Mouse (Mus musculus) hindbrain, embryonic 16.5 days (tissue): ENCODE results near the gene Rpl22l1. TPM values are rescaled to one million over a fixed set of nuclear protein-coding genes. Genes with fewer than 3 reads are reported as not detected.
"Not testable (repeated sequence)": the region's sequence is repeated elsewhere in the genome, so short reads cannot be mapped to it uniquely, and the experiment has no call there.

Experiments used
- ATAC-seq: fragments of 200-750 bp; cut with Nextera tagmentation; 2 replicates; pipeline ENCODE4 v1.8.0; 2017; ENCODE audit warnings: moderate TSS enrichment, moderate library complexity
- H3K27ac ChIP-seq: fragments of 300-500 bp; sonication (generic); 2 replicates; pipeline ENCODE4 v1.5.1; 2014; ENCODE audit warnings: low read depth, mild to moderate bottlenecking, control low read depth, low read length, moderate library complexity
- H3K27me3 ChIP-seq: fragments of 300-500 bp; sonication (generic); replicated peaks from 2 replicates; pipeline ENCODE4 v1.6.1; 2014; ENCODE audit warnings: low read length; ENCODE audit not compliant: control insufficient read depth, insufficient read depth
- H3K36me3 ChIP-seq: fragments of 300-500 bp; sonication (generic); 2 replicates; pipeline ENCODE4 v1.6.1; 2014; ENCODE audit warnings: mild to moderate bottlenecking, low read length, moderate library complexity, mixed read lengths; ENCODE audit not compliant: control insufficient read depth, insufficient read depth
- H3K4me1 ChIP-seq: fragments of 300-500 bp; sonication (generic); 2 replicates; pipeline ENCODE4 v1.6.1; 2014; ENCODE audit warnings: low read depth, low read length; ENCODE audit not compliant: control insufficient read depth, insufficient read depth
- H3K4me2 ChIP-seq: fragments of 300-500 bp; sonication (generic); 2 replicates; pipeline ENCODE4 v1.6.1; 2014; ENCODE audit warnings: mild to moderate bottlenecking, low read length, control low read depth, moderate library complexity
- H3K4me3 ChIP-seq: fragments of 300-500 bp; sonication (generic); 2 replicates; pipeline ENCODE4 v1.5.1; 2014; ENCODE audit warnings: mild to moderate bottlenecking, low read length, control low read depth, moderate library complexity
- H3K9ac ChIP-seq: fragments of 300-500 bp; sonication (generic); 2 replicates; pipeline ENCODE4 v1.6.1; 2014; ENCODE audit warnings: low read depth, mild to moderate bottlenecking, control low read depth, low read length, moderate library complexity
- H3K9me3 ChIP-seq: fragments of 300-500 bp; sonication (generic); 2 replicates; pipeline ENCODE4 v1.6.1; 2014; ENCODE audit warnings: mild to moderate bottlenecking, low read length, moderate library complexity; ENCODE audit not compliant: control insufficient read depth
- WGBS: fragments of 180-500 bp; shearing (Covaris S2); extraction: QIAGEN DNeasy Blood & Tissue Kit; methylation state at CpG from one replicate; pipeline ENCODE4 v1.1.7; 2014; 5-methylcytosine and 5-hydroxymethylcytosine counted together
- polyA plus RNA-seq: library from polyadenylated mRNA; unstranded; fragments of >200 nt; fragmentation: Nextera tagmentation; extraction: Ambion mirVana; gene quantifications from 2 replicates; pipeline ENCODE4 v1.2.1, GENCODE M21; 2015

Gene Rpl22l1
- polyA plus RNA-seq, result 188 and 219 TPM in 2 replicates

DNA sequence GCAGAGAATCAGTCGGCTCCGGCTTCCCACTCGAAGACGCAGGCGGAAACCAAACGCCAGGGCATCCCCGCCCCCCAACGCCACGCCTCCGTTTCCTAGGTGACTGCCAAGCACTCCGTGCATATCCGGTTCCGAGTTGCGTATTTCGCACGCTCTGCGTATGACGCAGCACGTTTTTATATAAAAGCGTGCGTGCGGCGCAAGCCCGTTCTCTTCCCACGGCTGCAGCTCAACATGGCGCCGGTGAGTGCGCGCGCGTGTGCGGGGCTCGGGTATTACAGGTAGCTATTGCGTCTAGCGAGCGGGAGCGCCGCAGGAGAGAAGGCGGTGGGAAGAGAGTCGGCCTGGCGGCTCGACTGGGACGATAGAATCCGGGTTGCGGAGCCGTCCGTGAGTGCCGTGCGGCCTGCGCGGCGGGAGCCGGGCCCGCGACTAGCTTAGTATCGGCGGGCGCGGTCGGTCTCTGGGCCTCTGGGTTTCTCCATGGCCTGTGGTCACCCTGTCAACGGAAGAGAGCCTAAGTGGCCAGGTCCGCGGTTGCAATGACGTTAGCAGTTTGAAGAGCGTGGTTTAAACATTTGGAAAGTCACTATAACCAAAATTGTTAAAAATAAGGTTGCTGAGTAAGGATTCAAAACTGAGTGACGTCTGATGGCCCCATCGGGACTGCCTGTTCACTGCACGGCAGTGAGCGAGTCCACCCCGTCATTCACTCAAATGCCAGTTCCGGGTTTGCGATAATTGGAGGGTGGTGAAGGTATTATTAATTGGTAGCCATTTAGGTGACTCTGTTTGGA, at the start of gene Rpl22l1:
Gene Rpl22l1 (plus strand): TSS at position 136 of the 797 bp plus-strand sequence.
- no peaks in the 10 kb centered on the region for H3K9me3 ChIP-seq
- peak; percentile 100 for ATAC-seq
- peak within 1 kb of the TSS; percentile 56 for H3K4me3 ChIP-seq
- under 1% methylated on average over 72 of the region's 72 CpGs for WGBS
- H3K4me1 ChIP-seq, result peaks cover 11% of the 10 kb centered on the region
- H3K36me3 ChIP-seq, result 0 out of 2 replicates have a peak, but pooled peaks cover 3% of the 10 kb centered on the region
- peak within 1 kb of the TSS; percentile 78 for H3K27ac ChIP-seq
- peak within 1 kb of the TSS; percentile 78 for H3K4me2 ChIP-seq
- H3K9ac ChIP-seq, result peak within 1 kb of the TSS; percentile 80
- no peaks in the 10 kb centered on the region for H3K27me3 ChIP-seq

DNA sequence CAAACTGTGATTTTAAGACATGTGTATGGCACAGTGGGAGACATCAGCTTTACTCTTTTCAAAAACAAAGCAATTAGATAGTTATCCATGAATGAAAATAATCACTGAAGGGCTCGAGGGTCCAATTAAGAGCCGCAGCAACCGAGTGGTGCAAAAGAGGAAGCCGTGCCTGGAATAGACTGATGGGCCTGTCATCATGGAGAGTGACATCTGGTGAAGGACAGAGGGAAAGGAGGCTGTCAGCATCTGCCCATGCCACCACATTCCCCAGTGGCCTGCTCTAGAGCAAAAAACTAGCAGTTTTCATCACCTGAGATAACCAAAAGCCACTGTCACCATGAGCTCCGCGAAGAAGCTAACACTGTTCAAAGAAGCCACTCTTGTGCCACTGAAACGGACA, 49.8 kb upstream of the Rpl22l1 start:
- Histone ChIP-seq H3K4me1 (no peaks in the 10 kb centered on the region), H3K9me3 (no peaks in the 10 kb centered on the region), H3K9ac (no peak overlapping the region), H3K27ac (no peak overlapping the region), H3K27me3 (no peaks in the 10 kb centered on the region), H3K36me3 (no peaks in the 10 kb centered on the region), H3K4me2 (no peak overlapping the region), H3K4me3 (no peak overlapping the region)
- 55% methylated on average over 7 of the region's 7 CpGs for WGBS
- no peak for ATAC-seq

DNA sequence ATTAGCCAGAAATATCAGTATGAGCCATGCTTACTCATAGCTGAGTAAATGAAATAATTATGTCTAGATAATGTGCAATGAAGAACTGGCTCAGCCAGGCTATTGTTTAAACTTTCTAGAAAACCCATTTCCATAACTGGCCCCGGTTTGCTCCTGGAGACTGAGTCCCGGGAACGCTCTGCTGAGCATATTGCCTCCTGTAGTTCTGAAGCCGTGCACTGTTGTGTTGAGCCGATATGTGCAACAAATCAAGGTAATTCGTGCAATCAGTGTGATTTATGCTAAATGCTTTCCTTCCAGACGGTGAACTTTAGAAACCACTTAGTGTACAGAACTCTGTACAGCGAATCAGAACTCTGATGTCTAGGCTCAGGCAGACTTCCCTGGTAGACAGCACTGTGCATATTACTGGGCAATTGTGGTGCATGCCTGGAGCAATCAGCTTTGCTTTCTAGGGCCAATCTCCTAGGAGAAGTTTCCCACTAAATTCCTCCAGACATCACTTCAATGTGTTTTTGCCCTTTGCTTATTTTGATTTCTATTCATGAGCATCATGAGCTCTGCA, 43.9 kb upstream of the Rpl22l1 start:
- ATAC-seq, result no peak; the same call in 1 of the 2 replicates
- no peaks in the 10 kb centered on the region for H3K27me3 ChIP-seq
- no peaks in the 10 kb centered on the region for H3K9me3 ChIP-seq
- no peak overlapping the region for H3K27ac ChIP-seq
- H3K4me3 ChIP-seq, result no peak overlapping the region
- H3K4me2 ChIP-seq, result no peak overlapping the region
- no peaks in the 10 kb centered on the region for H3K36me3 ChIP-seq
- H3K4me1 ChIP-seq, result no peaks in the 10 kb centered on the region
- H3K9ac ChIP-seq, result no peak overlapping the region
- 58% methylated on average over 8 of the region's 8 CpGs for WGBS

DNA sequence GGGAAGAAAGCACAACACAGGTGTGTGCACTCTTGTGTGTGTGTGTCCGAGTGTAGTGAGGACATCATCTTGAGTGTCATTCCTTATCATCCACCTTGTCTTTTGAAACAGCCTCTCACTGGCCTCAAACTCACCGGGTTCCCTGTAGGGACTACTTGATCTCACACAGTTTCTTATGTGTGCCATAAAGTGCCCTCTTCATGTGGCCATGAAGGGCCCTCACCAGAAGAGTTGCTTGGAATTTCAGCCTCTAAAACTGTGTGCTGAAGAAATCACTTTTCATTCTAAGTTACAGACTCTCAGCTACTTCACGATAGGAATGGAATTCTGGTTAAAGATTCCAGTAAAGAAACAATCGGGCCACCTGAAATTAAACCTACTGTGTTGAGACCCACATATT, 38.3 kb upstream of the Rpl22l1 start:
- H3K9me3 ChIP-seq, result no peaks in the 10 kb centered on the region
- 91% methylated on average over 4 of the region's 4 CpGs for WGBS
- no peak overlapping the region for H3K4me2 ChIP-seq
- H3K36me3 ChIP-seq, result no peaks in the 10 kb centered on the region
- H3K4me3 ChIP-seq, result no peak overlapping the region
- no peak overlapping the region for H3K9ac ChIP-seq
- no peaks in the 10 kb centered on the region for H3K4me1 ChIP-seq
- no peak for ATAC-seq
- H3K27ac ChIP-seq, result no peak overlapping the region
- H3K27me3 ChIP-seq, result no peaks in the 10 kb centered on the region

DNA sequence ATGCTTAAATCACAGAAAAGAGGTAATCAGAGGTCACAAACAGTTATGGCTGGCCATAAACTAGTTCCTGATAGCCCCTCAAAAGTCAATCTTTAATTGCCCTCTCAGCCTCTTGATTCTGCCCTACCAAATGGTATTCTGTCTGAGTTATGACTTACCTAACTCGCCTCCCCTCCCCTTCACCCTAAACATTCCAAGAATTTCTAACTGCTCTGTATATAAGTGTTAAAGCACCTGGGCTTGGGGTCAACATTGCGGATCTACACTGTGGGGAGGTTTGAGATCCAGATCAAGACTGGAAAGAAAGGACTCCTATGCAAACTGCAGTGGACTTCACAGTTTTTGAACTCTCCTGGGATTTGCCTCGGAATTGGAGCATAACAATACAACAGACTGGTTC, 37.0 kb upstream of the Rpl22l1 start:
- no peak for ATAC-seq
- no peaks in the 10 kb centered on the region for H3K9me3 ChIP-seq
- no peaks in the 10 kb centered on the region for H3K36me3 ChIP-seq
- no peak overlapping the region for H3K27ac ChIP-seq
- 89% methylated on average over 3 of the region's 3 CpGs for WGBS
- no peak overlapping the region for H3K4me2 ChIP-seq
- H3K4me3 ChIP-seq, result no peak overlapping the region
- H3K9ac ChIP-seq, result no peak overlapping the region
- no peaks in the 10 kb centered on the region for H3K4me1 ChIP-seq
- no peaks in the 10 kb centered on the region for H3K27me3 ChIP-seq

DNA sequence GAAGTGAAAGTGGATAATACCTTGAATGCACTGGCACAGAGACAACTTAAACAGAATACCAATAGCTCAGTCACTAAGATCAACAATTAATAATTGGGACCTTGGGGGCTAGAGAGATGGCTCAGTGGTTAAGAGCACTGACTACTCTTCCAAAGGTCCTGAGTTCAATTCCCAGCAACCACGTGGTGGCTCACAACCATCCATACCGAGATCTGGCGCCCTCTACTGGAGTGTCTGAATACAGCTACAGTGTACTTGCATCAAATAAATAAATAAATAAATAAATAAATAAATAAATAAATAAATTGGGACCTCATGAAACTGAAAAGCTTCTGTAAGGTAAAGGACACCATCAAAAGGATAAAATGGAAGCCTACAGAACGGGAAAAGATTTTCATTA, 32.3 kb upstream of the Rpl22l1 start:
- not testable (repeated sequence) for H3K36me3 ChIP-seq, H3K4me2 ChIP-seq, H3K9ac ChIP-seq, H3K9me3 ChIP-seq, H3K27me3 ChIP-seq, H3K4me3 ChIP-seq, H3K4me1 ChIP-seq, H3K27ac ChIP-seq, ATAC-seq
- 63% methylated on average over 4 of the region's 4 CpGs for WGBS

DNA sequence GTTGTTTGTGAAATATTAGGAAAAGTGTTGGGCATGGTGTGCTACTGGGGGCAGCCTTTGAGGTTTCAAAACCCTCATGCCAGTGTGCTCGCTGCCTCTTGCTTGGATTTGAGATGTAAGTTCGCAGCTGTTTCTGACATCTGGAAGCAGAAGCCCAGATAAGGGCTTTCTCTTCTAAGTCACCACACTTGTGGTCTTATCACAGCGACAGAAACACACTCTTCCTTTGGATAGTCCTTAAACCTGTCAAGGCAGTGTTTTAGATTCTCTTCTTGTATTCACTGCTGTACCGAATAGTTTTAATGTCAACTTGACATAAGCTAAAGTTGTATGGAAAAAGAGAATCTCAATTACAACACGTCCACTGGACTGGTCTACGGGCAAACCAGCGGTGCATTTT, 29.9 kb upstream of the Rpl22l1 start:
- 93% methylated on average over 7 of the region's 7 CpGs for WGBS
- Histone ChIP-seq H3K9ac (no peak overlapping the region), H3K27me3 (no peaks in the 10 kb centered on the region; the same call in 1 of the 2 replicates), H3K4me1 (no peaks in the 10 kb centered on the region), H3K36me3 (no peaks in the 10 kb centered on the region), H3K9me3 (no peaks in the 10 kb centered on the region), H3K4me3 (no peak overlapping the region), H3K27ac (no peak overlapping the region), H3K4me2 (no peak overlapping the region)
- no peak for ATAC-seq

DNA sequence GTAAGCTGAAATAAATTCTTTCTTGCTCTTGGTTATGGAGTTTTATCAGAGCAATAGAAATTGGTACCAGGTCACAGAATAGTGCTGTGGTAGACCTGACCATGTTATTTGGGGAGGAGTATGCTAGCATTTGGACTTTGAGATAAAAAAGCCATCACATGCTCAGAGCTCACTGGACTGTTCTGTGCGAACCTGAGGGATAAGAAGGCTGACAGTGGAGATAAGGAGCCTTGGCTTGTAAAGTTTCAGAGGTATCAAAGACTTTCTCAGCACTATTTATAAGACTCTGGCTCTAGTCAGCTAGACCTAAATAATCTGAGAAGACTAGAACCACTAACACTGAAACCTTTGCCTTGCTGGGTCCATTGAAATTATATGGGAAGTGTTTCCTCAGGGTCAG, 29.3 kb upstream of the Rpl22l1 start:
- Histone ChIP-seq H3K4me3 (no peak overlapping the region), H3K4me1 (peaks cover 3% of the 10 kb centered on the region; the same call in 1 of the 2 replicates), H3K36me3 (no peaks in the 10 kb centered on the region), H3K9ac (no peak overlapping the region), H3K9me3 (no peaks in the 10 kb centered on the region), H3K27ac (no peak overlapping the region), H3K27me3 (no peaks in the 10 kb centered on the region; the same call in 1 of the 2 replicates), H3K4me2 (no peak overlapping the region)
- no peak for ATAC-seq
- 97% methylated on average over 1 of the region's 1 CpGs for WGBS

DNA sequence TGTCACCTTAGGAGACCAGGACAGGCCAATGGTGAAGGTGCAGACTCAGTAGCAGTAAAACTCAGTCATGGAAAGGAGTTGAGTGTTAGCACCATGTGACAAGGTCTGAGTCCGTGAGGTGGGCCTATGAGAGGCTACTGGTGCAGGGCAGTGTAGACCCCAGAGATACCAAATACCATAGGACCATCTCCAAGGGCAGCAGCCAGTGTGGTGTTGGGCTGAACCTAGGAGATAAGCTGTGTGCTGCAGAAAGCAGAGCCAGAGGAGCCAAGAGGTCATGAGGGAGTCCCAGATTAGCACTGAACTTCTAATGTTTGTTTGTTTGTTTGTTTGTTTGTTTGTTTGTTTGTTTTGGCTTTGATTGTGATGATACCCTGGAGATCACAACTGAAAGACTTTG, 28.7 kb upstream of the Rpl22l1 start:
- Histone ChIP-seq H3K27me3 (no peaks in the 10 kb centered on the region; the same call in 1 of the 2 replicates), H3K36me3 (no peaks in the 10 kb centered on the region), H3K4me3 (no peak overlapping the region), H3K9me3 (no peaks in the 10 kb centered on the region), H3K4me1 (peaks cover 3% of the 10 kb centered on the region; the same call in 1 of the 2 replicates), H3K27ac (no peak overlapping the region), H3K4me2 (no peak overlapping the region), H3K9ac (no peak overlapping the region)
- 89% methylated on average over 1 of the region's 1 CpGs for WGBS
- ATAC-seq, result no peak
